Mouse (Mus musculus) cortical plate, adult 2 months (tissue): ENCODE data around the gene Hspb9.

Source experiments
- CTCF ChIP-seq: fragments of 200-500 bp; IDR thresholded peaks from 2 replicates; pipeline ENCODE4 v1.5.1; 2011; ENCODE audit warnings: mild to moderate bottlenecking, control low read depth, low read length; ENCODE audit not compliant: insufficient read depth; ENCODE audit errors: extremely low read depth
- POLR2A ChIP-seq: fragments of 200-500 bp; IDR thresholded peaks from 2 replicates; pipeline ENCODE4 v1.6.1; 2011; ENCODE audit warnings: mild to moderate bottlenecking, low read length, control low read depth; ENCODE audit not compliant: insufficient read depth; ENCODE audit errors: extremely low read depth

DNA sequence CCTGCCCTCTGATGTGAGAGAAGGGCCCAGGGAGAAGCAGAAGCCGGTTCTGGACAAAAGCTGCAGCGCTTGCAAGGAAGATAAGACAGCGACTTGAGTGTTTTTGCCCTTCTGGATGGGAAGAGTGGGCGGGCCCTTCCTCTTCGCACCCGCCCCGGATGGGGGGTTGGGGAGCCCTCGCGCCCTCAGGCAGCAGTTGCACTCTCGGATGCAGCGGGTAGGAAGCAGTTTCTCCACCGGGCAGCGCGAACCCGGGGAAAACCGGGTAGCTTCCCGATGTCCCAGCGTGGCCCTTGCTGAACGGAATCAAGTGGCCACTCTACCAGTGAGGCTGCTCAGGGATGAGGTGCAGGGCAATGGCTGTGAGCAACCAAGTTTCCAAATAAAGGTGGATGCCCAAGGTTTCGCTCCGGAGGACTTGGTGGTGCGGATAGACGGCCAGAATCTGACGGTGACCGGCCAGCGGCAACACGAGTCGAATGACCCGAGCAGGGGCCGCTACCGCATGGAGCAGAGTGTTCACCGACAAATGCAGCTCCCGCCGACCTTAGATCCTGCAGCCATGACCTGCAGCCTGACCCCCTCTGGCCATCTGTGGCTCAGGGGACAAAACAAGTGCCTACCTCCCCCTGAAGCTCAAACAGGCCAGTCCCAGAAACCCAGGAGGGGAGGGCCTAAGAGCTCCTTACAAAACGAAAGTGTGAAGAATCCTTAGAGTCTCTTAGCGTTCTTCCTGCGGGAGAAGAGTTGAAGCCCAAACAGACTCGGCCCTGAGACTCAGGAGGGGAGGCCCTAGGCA, at the start of gene Hspb9:
- TF ChIP-seq POLR2A: peak; percentile 37; the same call in 1 of the 2 replicates
- TF ChIP-seq CTCF: no peak
